Comparison of ENCODE assay signal across 8 mouse cellular contexts in genomic region chr5:88928201-88928916, GRCm38 (mm10). TPM values are rescaled to one million over a fixed set of nuclear protein-coding genes. Genes with fewer than 3 reads are reported as not detected.
DNase-seq lines count a peak whose midpoint lies in the region; ATAC-seq lines count a peak whose summit lies in the region.

No protein-coding gene starts in this region.

- peak; percentile 82 for ATAC-seq in granulocyte monocyte progenitor cell, adult 5-6 weeks (replicated peaks; ENCODE audit: poor library complexity, severe bottlenecking)

- intact Hi-C loops in gastrocnemius, postnatal 14 days (cut with DNase I; ENCODE audit: low total_unique reads) = no loop called here
- intact Hi-C loops in gastrocnemius, postnatal 36 days (cut with DNase I) = loop anchor here (5.0 kb wide), 1 partner anchor 41 kb away; the partner anchor contains the start of gene Slc4a4

- peak; percentile 39 for DNase-seq in gastrocnemius, postnatal 14 days
- no peak for DNase-seq in gastrocnemius, postnatal 36 days
- DNase-seq in thymus, postnatal 14 days = peak; percentile 19
- no peak for DNase-seq in thymus, postnatal 36 days
- peak; percentile 55 for DNase-seq in layer of hippocampus, adult 9-10 months (ENCODE audit: low spot score)
- DNase-seq in neural tube, embryonic 10.5 days (ENCODE audit: extremely low spot score, low spot score) = peak; percentile 27
- DNase-seq in urinary bladder, postnatal 25 days (ENCODE audit: low spot score) = no peak

RNA-seq across cellular contexts. Expression of gene Slc4a4, which starts 41.7 kb away (rescaled TPM):
- 1 to 10 TPM; 4.7 to 6.0 TPM for total RNA-seq in gastrocnemius, postnatal 14 days (2021)
- total RNA-seq in gastrocnemius, postnatal 36 days (2021) = 10 to 100 TPM; 15.3 to 20.3 TPM
- not detected in 2 replicates for total RNA-seq in granulocyte monocyte progenitor cell, adult 5-6 weeks (2014; fragmentation: Nextera tagmentation)
- not detected in 2 replicates for total RNA-seq in granulocyte monocyte progenitor cell, adult 5-6 weeks (2017)

Comparison
In these comparisons a context has a peak if more than half of its experiments do, and no peak if none do; other contexts are left out.
1. DNase-seq: peak in gastrocnemius, postnatal 14 days (single experiment), thymus, postnatal 14 days (single experiment), layer of hippocampus, adult 9-10 months (single experiment) and neural tube, embryonic 10.5 days (single experiment); none in gastrocnemius, postnatal 36 days (0 of 2), thymus, postnatal 36 days (0 of 2) and urinary bladder, postnatal 25 days (single experiment).
2. RNA of gene Slc4a4, which starts 41.7 kb away (total RNA-seq): 15.3 to 20.3 TPM in gastrocnemius, postnatal 36 days and 4.7 to 6.0 TPM in gastrocnemius, postnatal 14 days; not detected in granulocyte monocyte progenitor cell, adult 5-6 weeks; every median in the first group is over 4 times any median in the second.